Mouse (Mus musculus) liver, embryonic 12.5 days (tissue): ENCODE measurements at regions not wholly inside any gene's neighbourhood (a gene's known extent, or its start where the extent isn't known, plus 50 kb on each side); places are given as distances from the start of the nearest gene placed in this dataset.
A peak's percentile ranks its signal among the peaks of the same experiment; 100 is the strongest.

ENCODE experiments used
- ATAC-seq: fragments of 200-750 bp; cut with Nextera tagmentation; 2 replicates; pipeline ENCODE4 v1.8.0; 2017; ENCODE audit warnings: moderate number of reproducible peaks, mild to moderate bottlenecking, moderate library complexity
- H3K27ac ChIP-seq: fragments of 300-500 bp; sonication (generic); 2 replicates; pipeline ENCODE4 v1.5.1; 2016; ENCODE audit warnings: mild to moderate bottlenecking
- H3K27me3 ChIP-seq: fragments of 300-500 bp; sonication (generic); replicated peaks from 2 replicates; pipeline ENCODE4 v1.6.1; 2016; ENCODE audit warnings: mild to moderate bottlenecking, moderate library complexity
- H3K36me3 ChIP-seq: fragments of 300-500 bp; sonication (generic); 2 replicates; pipeline ENCODE4 v1.6.1; 2016; ENCODE audit warnings: mild to moderate bottlenecking, moderate library complexity
- H3K4me1 ChIP-seq: fragments of 300-500 bp; sonication (generic); 2 replicates; pipeline ENCODE4 v1.6.1; 2016
- H3K4me2 ChIP-seq: fragments of 300-500 bp; sonication (generic); 2 replicates; pipeline ENCODE4 v1.6.1; 2016; ENCODE audit warnings: mild to moderate bottlenecking, moderate library complexity
- H3K4me3 ChIP-seq: fragments of 300-500 bp; sonication (generic); 2 replicates; pipeline ENCODE4 v1.5.1; 2016; ENCODE audit warnings: mild to moderate bottlenecking, moderate library complexity
- H3K9ac ChIP-seq: fragments of 300-500 bp; sonication (generic); 2 replicates; pipeline ENCODE4 v1.6.1; 2016; ENCODE audit warnings: mild to moderate bottlenecking, moderate library complexity
- H3K9me3 ChIP-seq: fragments of 300-500 bp; sonication (generic); replicated peaks from 2 replicates; pipeline ENCODE4 v1.6.1; 2016; ENCODE audit warnings: mild to moderate bottlenecking, moderate library complexity
- WGBS: fragments of 180-500 bp; shearing (Covaris S2); methylation state at CpG from one replicate; pipeline ENCODE4 v1.1.7; 2016; ENCODE audit not compliant: insufficient replicate concordance; 5-methylcytosine and 5-hydroxymethylcytosine counted together

DNA sequence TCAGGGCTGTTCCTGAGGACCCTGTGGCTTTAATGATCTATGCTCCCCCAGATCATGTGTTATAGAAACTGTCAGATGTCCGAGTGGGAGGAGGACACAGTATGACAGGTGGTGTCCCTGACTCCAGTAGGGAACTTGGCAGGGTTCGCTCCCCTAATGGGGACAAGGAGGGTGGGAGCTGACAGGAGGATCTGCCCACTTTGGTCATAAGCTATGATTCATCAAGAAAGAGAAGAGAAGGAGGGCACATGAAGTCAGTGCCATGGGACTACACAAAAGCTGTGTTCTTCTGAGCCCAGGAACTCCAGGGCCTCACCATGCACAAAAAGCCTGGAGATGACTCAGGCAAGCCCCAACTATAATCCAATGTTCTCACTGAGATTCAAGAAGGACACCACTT, 162.2 kb upstream of the Brinp1 start:
- 63% methylated on average over 2 of the region's 2 CpGs for WGBS
- H3K27ac ChIP-seq, result no peak overlapping the region
- H3K4me1 ChIP-seq, result no peaks in the 10 kb centered on the region
- H3K4me2 ChIP-seq, result no peak overlapping the region
- H3K27me3 ChIP-seq, result no peaks in the 10 kb centered on the region
- H3K9me3 ChIP-seq, result no peaks in the 10 kb centered on the region
- no peaks in the 10 kb centered on the region for H3K36me3 ChIP-seq
- H3K9ac ChIP-seq, result no peak overlapping the region
- ATAC-seq, result no peak
- H3K4me3 ChIP-seq, result no peak overlapping the region

DNA sequence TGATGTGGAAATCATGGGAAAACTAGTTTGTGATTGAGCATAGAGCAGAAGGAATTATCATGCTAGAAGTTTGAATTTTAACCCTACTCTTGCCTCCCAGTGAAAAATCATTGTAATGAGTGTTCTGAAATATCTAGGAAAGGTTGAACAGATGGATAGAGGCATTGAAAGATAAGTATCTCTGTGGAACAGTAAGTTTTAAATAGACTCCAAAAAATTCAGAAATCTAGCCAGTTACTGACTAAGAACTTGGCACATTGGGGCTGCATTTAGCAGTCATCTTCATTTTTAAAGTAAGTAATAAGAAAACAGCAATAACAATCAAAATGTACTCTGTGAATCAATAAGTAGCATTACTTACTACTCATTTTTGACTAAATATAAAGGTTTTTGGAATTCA, 151.0 kb upstream of the Brinp1 start:
- H3K9me3 ChIP-seq, result no peaks in the 10 kb centered on the region
- H3K9ac ChIP-seq, result no peak overlapping the region
- no peaks in the 10 kb centered on the region for H3K36me3 ChIP-seq
- ATAC-seq, result no peak
- no peaks in the 10 kb centered on the region for H3K4me1 ChIP-seq
- no peak overlapping the region for H3K27ac ChIP-seq
- H3K4me2 ChIP-seq, result no peak overlapping the region
- no peak overlapping the region for H3K4me3 ChIP-seq
- H3K27me3 ChIP-seq, result no peaks in the 10 kb centered on the region

DNA sequence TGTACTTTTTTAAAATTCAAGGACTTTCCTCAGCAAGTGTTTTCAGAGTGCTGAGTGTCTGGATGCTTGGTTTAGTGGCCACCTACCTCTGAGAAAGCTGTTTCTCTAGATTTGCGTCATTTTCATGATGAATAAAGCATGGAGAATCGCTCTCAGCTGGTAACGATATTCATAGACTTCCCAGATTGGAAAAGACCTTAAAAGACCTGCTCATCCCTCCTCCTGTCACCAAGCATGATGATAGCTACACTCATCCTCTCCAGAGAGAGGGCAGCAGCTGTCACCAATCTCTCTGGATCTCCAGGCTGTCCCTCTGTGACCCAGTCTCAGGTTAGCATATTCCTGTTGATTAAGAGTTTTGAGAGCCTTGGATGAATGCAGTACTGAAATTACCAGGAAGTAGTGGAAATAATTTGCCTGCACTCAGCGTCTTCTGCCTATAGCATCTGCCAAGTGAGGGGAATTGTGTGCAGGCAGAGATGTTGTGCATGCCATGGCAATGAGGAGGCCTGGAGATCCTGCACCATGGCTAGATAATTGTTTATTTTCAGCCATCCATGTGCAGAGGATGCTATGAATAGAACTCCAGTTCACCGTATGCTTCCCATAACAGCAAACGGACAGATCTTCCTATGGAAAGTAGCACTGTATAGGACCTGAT, 141.7 kb upstream of the Brinp1 start:
- no peaks in the 10 kb centered on the region for H3K36me3 ChIP-seq
- 73% methylated on average over 6 of the region's 6 CpGs for WGBS
- no peak for ATAC-seq
- H3K4me3 ChIP-seq, result no peak overlapping the region
- H3K4me2 ChIP-seq, result no peak overlapping the region
- H3K4me1 ChIP-seq, result no peaks in the 10 kb centered on the region
- no peak overlapping the region for H3K27ac ChIP-seq
- H3K9me3 ChIP-seq, result no peaks in the 10 kb centered on the region
- H3K27me3 ChIP-seq, result no peaks in the 10 kb centered on the region
- H3K9ac ChIP-seq, result no peak overlapping the region

DNA sequence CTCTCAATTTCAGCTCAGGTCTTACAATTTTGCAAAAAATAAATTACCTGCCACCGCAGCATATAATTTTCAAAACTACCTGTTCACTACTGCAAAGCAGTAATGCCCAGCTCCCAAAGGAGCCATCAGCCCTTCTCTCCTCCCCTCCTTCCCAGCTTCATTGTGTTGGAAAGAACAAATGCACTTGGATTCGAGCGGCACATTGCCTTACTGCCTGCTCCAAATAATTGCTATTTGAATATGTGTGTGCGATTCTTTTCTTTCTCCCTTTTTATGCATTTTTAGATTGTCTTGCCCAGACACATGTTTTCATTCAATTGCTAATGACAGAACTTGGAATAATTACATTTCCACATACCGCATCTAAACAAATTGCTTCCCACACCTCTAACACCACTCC, 123.9 kb upstream of the Brinp1 start:
- 84% methylated on average over 5 of the region's 5 CpGs for WGBS
- no peaks in the 10 kb centered on the region for H3K4me1 ChIP-seq
- no peak overlapping the region for H3K27ac ChIP-seq
- no peak overlapping the region for H3K9ac ChIP-seq
- H3K27me3 ChIP-seq, result no peaks in the 10 kb centered on the region
- no peaks in the 10 kb centered on the region for H3K9me3 ChIP-seq
- ATAC-seq, result no peak
- no peak overlapping the region for H3K4me2 ChIP-seq
- no peaks in the 10 kb centered on the region for H3K36me3 ChIP-seq
- H3K4me3 ChIP-seq, result no peak overlapping the region

DNA sequence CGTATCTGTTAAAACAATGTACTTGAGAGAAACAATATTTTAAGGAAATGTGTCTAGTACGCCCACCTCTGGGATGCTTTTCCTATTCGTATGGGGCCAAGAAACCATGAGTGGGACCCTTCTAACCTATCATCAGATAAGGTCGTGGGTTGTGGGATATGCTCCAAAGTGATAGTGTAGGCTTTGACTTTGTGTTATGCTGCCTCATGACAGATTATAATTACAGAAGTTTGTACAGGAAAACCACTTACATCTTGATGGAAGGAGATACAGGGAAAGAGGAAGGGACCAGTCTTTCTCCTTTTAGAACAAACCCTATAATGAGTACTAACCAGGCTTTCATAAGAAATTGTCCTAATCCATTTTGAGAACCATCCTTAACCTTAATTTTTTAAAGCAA, 123.1 kb upstream of the Brinp1 start:
- no peaks in the 10 kb centered on the region for H3K36me3 ChIP-seq
- H3K4me3 ChIP-seq, result no peak overlapping the region
- H3K27me3 ChIP-seq, result no peaks in the 10 kb centered on the region
- no peaks in the 10 kb centered on the region for H3K9me3 ChIP-seq
- H3K27ac ChIP-seq, result no peak overlapping the region
- H3K4me2 ChIP-seq, result no peak overlapping the region
- no peaks in the 10 kb centered on the region for H3K4me1 ChIP-seq
- no peak overlapping the region for H3K9ac ChIP-seq
- WGBS, result 25% methylated on average over 4 of the region's 4 CpGs
- no peak for ATAC-seq

DNA sequence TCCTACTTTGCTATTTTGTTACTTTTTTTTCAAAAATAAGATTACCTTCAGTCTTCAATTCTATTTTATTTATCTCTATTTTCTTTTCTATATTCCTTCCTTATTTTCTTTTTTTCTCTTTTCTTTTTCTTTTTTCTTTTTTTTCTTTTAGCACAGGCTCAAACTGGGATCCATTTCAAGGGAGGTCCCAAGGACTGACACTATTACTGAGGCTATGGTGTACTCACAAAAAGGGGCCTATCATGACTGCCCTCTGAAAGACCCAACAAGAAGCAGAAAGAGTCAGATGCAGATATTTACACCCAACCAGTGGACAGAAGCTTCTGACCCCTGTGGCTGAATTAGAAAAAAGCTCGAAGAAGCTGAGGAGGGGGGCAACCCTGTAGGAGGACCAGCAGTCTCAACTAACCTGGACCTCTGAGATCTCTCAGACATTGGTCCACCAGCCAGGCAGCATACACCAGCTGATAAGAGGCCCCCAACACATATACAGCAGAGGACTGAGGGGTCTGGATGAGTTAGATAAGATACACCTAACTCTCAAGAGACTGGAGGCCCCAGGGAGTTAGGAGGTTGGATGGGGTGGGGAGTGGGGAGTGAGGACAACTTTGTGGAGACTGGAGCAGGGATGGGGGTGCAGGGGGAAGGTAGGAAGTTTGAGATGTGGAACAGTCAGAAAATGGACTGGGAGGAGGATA, 85.6 kb upstream of the Brinp1 start:
- H3K4me3 ChIP-seq, result no peak overlapping the region
- H3K36me3 ChIP-seq, result no peaks in the 10 kb centered on the region
- peak overlapping the region; percentile 81 for H3K27ac ChIP-seq
- H3K4me2 ChIP-seq, result peak overlapping the region; percentile 63
- H3K9me3 ChIP-seq, result no peaks in the 10 kb centered on the region
- 7% methylated on average over 1 of the region's 1 CpGs for WGBS
- peak overlapping the region; percentile 41; the same call in 1 of the 2 replicates for H3K9ac ChIP-seq
- no peaks in the 10 kb centered on the region for H3K27me3 ChIP-seq
- peak; percentile 100 for ATAC-seq
- H3K4me1 ChIP-seq, result peaks cover 19% of the 10 kb centered on the region

DNA sequence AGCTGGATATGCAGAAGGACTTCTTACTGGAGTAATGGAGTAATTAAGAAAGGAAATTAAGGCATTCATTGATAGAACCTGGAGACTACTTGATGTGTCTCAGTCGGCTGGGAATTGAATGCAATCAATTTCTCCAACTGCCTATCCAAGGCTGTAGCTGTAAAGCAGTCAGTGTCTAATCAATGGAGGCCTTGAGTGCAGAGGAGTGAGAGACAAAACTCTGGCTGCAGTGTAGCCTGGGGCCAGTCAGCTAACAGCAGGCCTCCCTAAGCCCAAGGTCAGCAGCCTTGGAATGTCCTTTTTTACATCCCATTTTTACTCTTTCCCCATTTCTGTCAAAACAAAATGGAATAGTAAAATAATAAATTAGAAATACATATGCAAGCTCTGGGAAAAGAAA, 80.0 kb upstream of the Brinp1 start:
- Histone ChIP-seq H3K9ac (no peak overlapping the region), H3K36me3 (no peaks in the 10 kb centered on the region), H3K4me3 (no peak overlapping the region), H3K27ac (no peak overlapping the region), H3K4me1 (peaks cover 9% of the 10 kb centered on the region), H3K27me3 (no peaks in the 10 kb centered on the region), H3K4me2 (no peak overlapping the region), H3K9me3 (no peaks in the 10 kb centered on the region)
- 75% methylated on average over 1 of the region's 1 CpGs for WGBS
- ATAC-seq, result no peak

DNA sequence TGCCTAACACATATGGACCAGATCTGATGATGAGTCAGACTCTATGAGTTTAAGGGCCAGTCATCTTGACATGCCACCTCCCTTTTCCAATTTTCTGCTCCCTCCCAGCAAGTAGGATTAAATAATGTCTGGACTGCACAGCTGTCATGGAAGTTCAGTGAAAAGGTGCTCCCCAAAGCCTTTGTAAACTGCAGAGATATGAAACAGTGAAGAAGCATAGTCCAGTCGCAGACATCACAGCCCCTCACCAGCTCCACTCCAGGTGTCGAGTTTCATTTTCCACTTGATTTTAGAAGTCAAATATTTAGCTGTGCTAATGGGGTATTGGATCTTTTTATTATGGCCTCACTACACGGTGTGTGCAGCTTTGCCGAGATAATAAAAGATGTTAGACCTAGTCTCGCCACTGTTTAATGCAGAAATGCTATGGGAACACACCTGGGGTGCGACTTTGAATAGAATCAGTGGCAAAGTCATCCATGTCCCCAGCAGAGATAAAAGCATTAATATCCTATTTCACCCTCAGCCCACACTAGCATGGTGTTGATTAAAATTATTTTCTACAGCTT, 66.0 kb upstream of the Brinp1 start:
- Histone ChIP-seq H3K4me3 (no peak overlapping the region), H3K27me3 (no peaks in the 10 kb centered on the region), H3K4me2 (no peak overlapping the region), H3K36me3 (no peaks in the 10 kb centered on the region), H3K27ac (no peak overlapping the region), H3K4me1 (no peaks in the 10 kb centered on the region), H3K9me3 (no peaks in the 10 kb centered on the region), H3K9ac (no peak overlapping the region)
- WGBS, result 63% methylated on average over 6 of the region's 6 CpGs
- ATAC-seq, result no peak

DNA sequence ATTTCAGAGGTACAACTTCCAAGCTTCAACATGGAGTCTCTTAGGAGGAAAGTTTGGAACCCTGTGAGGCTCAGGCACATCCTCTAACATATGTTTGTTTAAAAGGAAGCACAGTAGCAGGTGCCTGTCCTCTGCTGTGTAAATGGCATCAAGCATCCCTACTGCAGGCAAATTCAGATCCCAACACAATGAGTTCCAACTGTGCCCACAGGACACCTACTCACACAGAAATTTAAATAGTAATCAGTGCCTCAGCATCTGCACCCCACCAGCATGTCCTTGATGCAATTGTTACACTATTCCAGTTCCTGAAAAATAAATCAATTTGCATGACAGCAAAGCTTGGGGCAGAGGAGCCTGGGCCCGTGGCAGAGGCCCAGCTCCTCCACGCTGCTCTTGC, 61.2 kb upstream of the Brinp1 start:
- Histone ChIP-seq H3K9ac (no peak overlapping the region), H3K36me3 (no peaks in the 10 kb centered on the region), H3K27ac (no peak overlapping the region), H3K9me3 (no peaks in the 10 kb centered on the region), H3K4me1 (no peaks in the 10 kb centered on the region), H3K4me3 (no peak overlapping the region), H3K4me2 (no peak overlapping the region), H3K27me3 (no peaks in the 10 kb centered on the region)
- 50% methylated on average over 2 of the region's 2 CpGs for WGBS
- no peak for ATAC-seq
